Mouse (Mus musculus) skeletal muscle tissue, postnatal 0 days (tissue): ENCODE results near the gene Taar3. TPM values are rescaled to one million over a fixed set of nuclear protein-coding genes. Genes with fewer than 3 reads are reported as not detected.

Experiments used
- polyA plus RNA-seq: library from polyadenylated mRNA; unstranded; fragments of >200 nt; fragmentation: Nextera tagmentation; extraction: Ambion mirVana; gene quantifications from 2 replicates; pipeline ENCODE4 v1.2.1, GENCODE M21; 2015

Gene Taar3
- not detected in 2 replicates for polyA plus RNA-seq

DNA sequence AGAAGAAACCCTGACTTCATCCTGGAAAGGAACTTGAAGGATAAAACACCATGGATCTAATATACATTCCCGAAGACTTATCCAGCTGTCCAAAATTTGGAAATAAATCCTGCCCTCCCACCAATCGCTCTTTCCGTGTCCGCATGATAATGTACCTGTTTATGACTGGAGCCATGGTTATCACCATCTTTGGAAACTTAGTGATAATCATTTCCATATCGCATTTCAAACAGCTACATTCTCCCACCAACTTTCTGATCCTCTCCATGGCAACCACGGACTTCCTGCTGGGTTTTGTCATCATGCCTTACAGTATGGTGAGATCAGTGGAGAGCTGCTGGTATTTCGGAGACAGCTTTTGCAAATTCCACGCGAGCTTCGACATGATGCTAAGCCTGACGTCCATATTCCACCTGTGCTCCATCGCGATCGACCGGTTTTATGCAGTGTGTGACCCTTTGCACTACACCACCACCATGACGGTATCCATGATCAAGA lies at the start of gene Taar3:
Gene Taar3, plus strand, starts transcription at position 51 of the 498 bp plus-strand sequence.

DNA sequence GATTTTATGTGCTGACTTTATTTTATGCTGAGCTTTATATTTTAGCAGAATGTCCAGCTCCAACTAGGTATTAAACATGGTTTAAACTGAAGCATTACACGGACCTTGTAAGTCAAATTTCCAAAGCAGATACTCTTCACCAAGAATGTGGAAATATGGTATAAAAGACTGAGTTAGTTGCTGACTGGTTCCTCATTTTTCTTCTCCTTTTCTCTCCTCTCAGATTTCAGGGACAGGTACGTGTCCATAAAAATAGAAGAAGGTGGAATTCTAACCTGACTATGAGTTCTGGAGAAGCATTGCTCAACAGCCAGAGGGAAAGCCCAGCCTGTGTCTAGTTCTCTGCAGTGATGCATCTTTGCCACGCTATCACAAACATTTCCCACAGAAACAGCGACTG lies 29.3 kb upstream of the Taar3 start, which contains the start of gene Taar1:
Gene Taar1, plus strand, starts transcription at position 301 of the 400 bp plus-strand sequence.

GRCm38 (mm10) chr10:23938312-23938711 lies 11.0 kb upstream of the Taar3 start, which contains the start of gene Taar2:
Gene Taar2 (plus strand): TSS chr10:23938572.

DNA sequence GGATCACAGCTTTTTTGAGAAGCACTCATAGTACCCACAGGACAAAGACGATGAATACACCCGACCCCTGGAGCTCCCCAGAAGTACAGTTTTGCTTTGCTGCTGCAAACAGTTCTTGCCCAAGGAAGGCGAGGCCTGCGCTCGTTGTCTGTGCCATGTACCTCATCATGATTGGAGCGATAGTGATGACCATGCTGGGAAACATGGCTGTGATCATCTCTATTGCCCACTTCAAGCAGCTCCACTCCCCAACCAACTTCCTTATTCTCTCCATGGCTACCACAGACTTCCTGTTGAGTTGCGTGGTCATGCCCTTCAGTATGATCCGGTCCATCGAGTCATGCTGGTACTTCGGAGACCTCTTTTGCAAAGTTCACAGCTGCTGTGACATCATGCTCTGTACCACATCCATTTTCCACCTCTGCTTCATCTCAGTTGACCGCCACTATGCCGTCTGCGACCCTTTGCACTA lies 11.1 kb downstream of the Taar3 start, which contains the start of gene Taar4:
Gene Taar4, plus strand, starts transcription at position 51 of the 472 bp plus-strand sequence.

DNA sequence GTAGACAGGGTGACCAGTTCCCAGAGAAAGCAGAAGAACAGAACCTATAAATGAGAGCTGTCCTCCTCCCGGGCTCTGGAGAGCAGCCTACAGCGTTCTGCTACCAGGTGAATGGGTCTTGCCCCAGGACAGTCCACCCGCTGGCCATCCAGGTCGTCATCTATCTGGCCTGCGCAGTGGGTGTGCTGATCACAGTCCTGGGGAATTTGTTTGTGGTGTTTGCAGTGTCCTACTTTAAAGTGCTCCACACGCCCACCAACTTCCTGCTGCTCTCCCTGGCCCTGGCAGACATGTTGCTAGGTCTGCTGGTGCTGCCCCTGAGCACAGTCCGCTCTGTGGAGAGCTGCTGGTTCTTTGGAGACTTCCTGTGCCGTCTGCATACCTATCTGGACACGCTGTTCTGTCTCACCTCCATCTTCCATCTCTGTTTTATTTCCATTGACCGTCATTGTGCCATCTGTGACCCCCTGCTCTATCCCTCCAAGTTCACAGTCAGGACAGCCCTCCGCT lies 21.4 kb downstream of the Taar3 start, which contains the start of gene Taar5:
Gene Taar5, plus strand, starts transcription at position 51 of the 510 bp plus-strand sequence.

DNA sequence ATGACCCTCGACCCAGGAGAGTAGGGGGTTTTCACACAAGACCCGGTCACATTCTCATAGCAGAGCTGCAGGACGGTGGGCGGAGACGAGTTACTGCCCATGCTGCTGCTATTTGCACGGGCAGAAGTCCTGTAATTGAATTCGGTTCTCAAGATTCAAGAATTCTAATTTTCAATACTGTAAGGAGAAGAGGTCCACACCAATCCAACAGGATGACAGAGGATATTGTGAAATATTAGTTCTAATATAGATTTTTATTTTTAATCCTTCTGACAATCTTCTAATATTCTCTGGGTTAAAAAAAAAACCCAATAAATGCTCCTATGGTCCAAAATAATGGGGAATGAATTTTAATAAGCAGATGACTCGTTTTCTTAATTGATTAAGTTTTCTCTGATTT lies 36.2 kb downstream of the Taar3 start, which contains the start of gene Taar6:
Gene Taar6, minus strand, starts transcription at position 101 of the 400 bp plus-strand sequence.

GRCm38 (mm10) chr10:23993381-23993780 lies 44.0 kb downstream of the Taar3 start, which contains the start of gene Taar7a:
Gene Taar7a (minus strand): TSS chr10:23993481.

GRCm38 (mm10) chr10:23999639-24000038 lies 50.3 kb downstream of the Taar3 start, which contains the start of gene Taar7b:
Gene Taar7b (plus strand): TSS chr10:23999939.

Other genes starting within 250 kb of the Taar3 start
- gene Rps12, start 162.3 kb upstream of the Taar3 start, polyA plus RNA-seq = 112 and 113 TPM in 2 replicates
- gene Slc18b1, start 152.6 kb upstream of the Taar3 start, polyA plus RNA-seq = 4.4 and 6.4 TPM in 2 replicates
- gene Vnn3, start 98.1 kb upstream of the Taar3 start, polyA plus RNA-seq = 1.4 TPM in 1 of 2 replicates, not detected in the other
- gene Vnn1, start 54.9 kb upstream of the Taar3 start, polyA plus RNA-seq = 0.19 and 0.44 TPM in 2 replicates
- gene Taar1, start 29.2 kb upstream of the Taar3 start, polyA plus RNA-seq = not detected in 2 replicates
- not detected in 2 replicates for gene Taar2, start 11.0 kb upstream of the Taar3 start, polyA plus RNA-seq
- gene Taar4, start 10.9 kb downstream of the Taar3 start, polyA plus RNA-seq = not detected in 2 replicates
- gene Taar5, start 21.1 kb downstream of the Taar3 start, polyA plus RNA-seq = not detected in 2 replicates
- not detected in 2 replicates for gene Taar6, start 36.1 kb downstream of the Taar3 start, polyA plus RNA-seq
- gene Taar7a, start 43.9 kb downstream of the Taar3 start, polyA plus RNA-seq = not detected in 2 replicates
- not detected in 2 replicates for gene Taar7b, start 50.4 kb downstream of the Taar3 start, polyA plus RNA-seq
- not detected in 2 replicates for gene Taar7d, start 77.7 kb downstream of the Taar3 start, polyA plus RNA-seq
- gene Taar7e, start 88.1 kb downstream of the Taar3 start, polyA plus RNA-seq = not detected in 2 replicates
- not detected in 2 replicates for gene Taar7f, start 100.0 kb downstream of the Taar3 start, polyA plus RNA-seq
- gene Taar8a, start 126.9 kb downstream of the Taar3 start, polyA plus RNA-seq = not detected in 2 replicates
- gene Taar8b, start 142.7 kb downstream of the Taar3 start, polyA plus RNA-seq = not detected in 2 replicates
- not detected in 2 replicates for gene Taar8c, start 152.4 kb downstream of the Taar3 start, polyA plus RNA-seq
- not detected in 2 replicates for gene Taar9, start 160.0 kb downstream of the Taar3 start, polyA plus RNA-seq
- gene Stx7, start 199.7 kb downstream of the Taar3 start, polyA plus RNA-seq = 39.1 and 50.0 TPM in 2 replicates